Mouse (Mus musculus) cerebellum, adult 2 months (tissue): Measurements from ENCODE around the gene Hmx2.

Experiments
- CTCF ChIP-seq: fragments of 200-500 bp; IDR thresholded peaks from 2 replicates; pipeline ENCODE4 v1.5.1; 2011; ENCODE audit warnings: low read depth, mild to moderate bottlenecking, control low read depth, low read length, moderate library complexity, borderline replicate concordance; ENCODE audit not compliant: insufficient read depth
- POLR2A ChIP-seq: fragments of 200-500 bp; IDR thresholded peaks from 2 replicates; pipeline ENCODE4 v1.6.1; 2011; ENCODE audit warnings: low read length, control low read depth, borderline replicate concordance; ENCODE audit not compliant: insufficient read depth

DNA sequence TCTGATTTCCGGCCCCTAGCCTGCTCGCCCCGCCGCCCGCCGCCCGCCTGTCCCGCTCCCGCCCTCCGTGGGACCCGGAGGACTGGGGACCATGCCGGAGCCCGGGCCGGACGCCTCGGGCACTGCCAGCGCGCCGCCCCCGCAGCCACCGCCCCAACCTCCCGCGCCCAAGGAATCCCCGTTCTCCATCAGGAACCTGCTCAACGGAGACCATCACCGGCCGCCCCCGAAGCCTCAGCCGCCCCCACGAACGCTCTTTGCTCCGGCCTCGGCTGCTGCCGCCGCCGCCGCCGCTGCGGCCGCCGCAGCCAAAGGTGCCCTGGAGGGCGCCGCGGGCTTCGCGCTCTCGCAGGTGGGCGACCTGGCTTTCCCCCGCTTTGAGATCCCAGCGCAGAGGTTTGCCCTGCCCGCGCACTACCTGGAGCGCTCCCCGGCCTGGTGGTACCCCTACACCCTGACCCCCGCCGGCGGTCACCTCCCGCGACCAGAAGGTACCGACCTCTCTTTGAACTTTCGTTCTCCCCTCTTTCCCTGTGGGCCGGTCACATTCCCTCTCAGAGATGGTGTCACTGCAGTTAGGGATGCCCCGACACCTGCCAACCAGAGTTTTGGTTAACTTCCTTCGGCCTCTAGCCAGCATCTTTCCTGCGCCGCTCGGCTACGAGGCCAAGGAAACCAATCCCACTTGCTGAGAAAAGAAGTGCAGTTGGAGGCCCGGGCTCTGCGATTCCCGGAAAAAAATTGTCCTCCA, 5.5 kb upstream of the Hmx2 start:
- no peak for TF ChIP-seq POLR2A
- TF ChIP-seq CTCF: no peak
